Mouse (Mus musculus) C2C12 (cell line): ENCODE measurements at regions not wholly inside any gene's neighbourhood (a gene's known extent, or its start where the extent isn't known, plus 50 kb on each side); places are given as distances from the start of the nearest gene placed in this dataset.

ENCODE experiments used
- CTCF ChIP-seq: IDR thresholded peaks from one replicate; pipeline ENCODE4 v1.5.1; 2011; ENCODE audit not compliant: control insufficient read depth, insufficient read depth, insufficient read length
- USF1 ChIP-seq: IDR thresholded peaks from one replicate; pipeline ENCODE4 v1.6.1; 2011; ENCODE audit warnings: low read depth, mild to moderate bottlenecking, control low read depth, moderate library complexity

- TF ChIP-seq USF1 (no peak), CTCF (no peak)
These were observed 125.2 kb downstream of the Slc30a10 start for GRCm38 (mm10) chr1:185579824-185580223.
